Mouse (Mus musculus) E14TG2a.4 (cell line): ENCODE results near the gene Cd79b.

Experiments used
- H3K27me3 ChIP-seq: 2 replicates; pipeline ENCODE4 v1.6.1; 2014; ENCODE audit warnings: low read length, control low read depth; ENCODE audit not compliant: insufficient read depth
- H3K36me3 ChIP-seq: 2 replicates; pipeline ENCODE4 v1.6.1; 2014; ENCODE audit warnings: low read length, control low read depth; ENCODE audit not compliant: insufficient read depth
- H3K4me1 ChIP-seq: replicated peaks from 2 replicates; pipeline ENCODE4 v1.6.1; 2014; ENCODE audit warnings: low read depth, low read length, control low read depth
- H3K4me3 ChIP-seq: replicated peaks from 2 replicates; pipeline ENCODE4 v1.5.1; 2014; ENCODE audit warnings: mild to moderate bottlenecking, low read length
- H3K9me3 ChIP-seq: 2 replicates; pipeline ENCODE4 v1.6.1; 2014; ENCODE audit warnings: low read length, control low read depth
- CTCF ChIP-seq: conservative IDR thresholded peaks from 2 replicates; pipeline ENCODE4 v1.5.1; 2014; ENCODE audit warnings: low read length
- NANOG ChIP-seq: IDR thresholded peaks from 2 replicates; pipeline ENCODE4 v1.6.1; 2014; ENCODE audit warnings: borderline replicate concordance, low read length, mixed read lengths
- POU5F1 ChIP-seq: IDR thresholded peaks from 2 replicates; pipeline ENCODE4 v1.6.1; 2014; ENCODE audit warnings: low read length, borderline replicate concordance

Cd79b gene

GRCm38 (mm10) chr11:106314333-106314812 lies at the start of gene Cd79b:
Gene Cd79b, minus strand, starts transcription at chr11:106314762.
- Histone ChIP-seq H3K9me3 (no peaks in the 10 kb centered on the region), H3K4me3 (peak within 1 kb of the TSS; percentile 2; the same call in 1 of the 2 replicates), H3K27me3 (peaks cover 35% of the 10 kb centered on the region), H3K36me3 (no peaks in the 10 kb centered on the region), H3K4me1 (peaks cover 42% of the 10 kb centered on the region)
- TF ChIP-seq CTCF (no peak), NANOG (no peak), POU5F1 (no peak)

GRCm38 (mm10) chr11:106359350-106359749 lies 44.8 kb upstream of the Cd79b start:
- H3K4me3 ChIP-seq: no peak overlapping the region
- H3K9me3 ChIP-seq: no peaks in the 10 kb centered on the region
- H3K4me1 ChIP-seq: peaks cover 5% of the 10 kb centered on the region; the same call in 1 of the 2 replicates
- TF ChIP-seq NANOG: no peak
- TF ChIP-seq POU5F1: no peak
- TF ChIP-seq CTCF: peak; percentile 62
- H3K36me3 ChIP-seq: no peaks in the 10 kb centered on the region
- H3K27me3 ChIP-seq: peaks cover 19% of the 10 kb centered on the region

- Histone ChIP-seq H3K4me3 (no peak overlapping the region), H3K9me3 (no peaks in the 10 kb centered on the region), H3K4me1 (peaks cover 4% of the 10 kb centered on the region; the same call in 1 of the 2 replicates), H3K27me3 (peaks cover 12% of the 10 kb centered on the region), H3K36me3 (no peaks in the 10 kb centered on the region)
- no peak for TF ChIP-seq POU5F1
- no peak for TF ChIP-seq CTCF
- no peak for TF ChIP-seq NANOG
Measured at GRCm38 (mm10) chr11:106355382-106356128, 41.0 kb upstream of the Cd79b start.

- Histone ChIP-seq H3K9me3 (no peaks in the 10 kb centered on the region), H3K4me1 (peaks cover 5% of the 10 kb centered on the region), H3K36me3 (no peaks in the 10 kb centered on the region), H3K27me3 (peaks cover 13% of the 10 kb centered on the region), H3K4me3 (no peak overlapping the region)
- TF ChIP-seq POU5F1: no peak
- TF ChIP-seq CTCF: no peak
- no peak for TF ChIP-seq NANOG
Measured at GRCm38 (mm10) chr11:106354181-106354580, 39.6 kb upstream of the Cd79b start.

GRCm38 (mm10) chr11:106353188-106353587 lies 38.6 kb upstream of the Cd79b start, which contains the start of gene Scn4a:
Gene Scn4a, minus strand, starts transcription at chr11:106353288.
- Histone ChIP-seq H3K4me1 (peaks cover 11% of the 10 kb centered on the region), H3K36me3 (no peaks in the 10 kb centered on the region), H3K9me3 (no peaks in the 10 kb centered on the region), H3K27me3 (peaks cover 19% of the 10 kb centered on the region), H3K4me3 (no peak within 1 kb of the TSS)
- TF ChIP-seq POU5F1 (no peak), NANOG (no peak), CTCF (no peak)

- no peaks in the 10 kb centered on the region for H3K36me3 ChIP-seq
- H3K4me1 ChIP-seq: peaks cover 11% of the 10 kb centered on the region
- TF ChIP-seq NANOG (no peak), CTCF (no peak), POU5F1 (no peak)
Measured at GRCm38 (mm10) chr11:106351941-106352340, 37.4 kb upstream of the Cd79b start.

GRCm38 (mm10) chr11:106351253-106351652 lies 36.7 kb upstream of the Cd79b start:
- peaks cover 11% of the 10 kb centered on the region for H3K4me1 ChIP-seq
- no peaks in the 10 kb centered on the region for H3K9me3 ChIP-seq
- H3K36me3 ChIP-seq: no peaks in the 10 kb centered on the region
- TF ChIP-seq POU5F1 (no peak), NANOG (no peak), CTCF (no peak)
- H3K27me3 ChIP-seq: peaks cover 23% of the 10 kb centered on the region
- no peak overlapping the region for H3K4me3 ChIP-seq

More at GRCm38 (mm10) chr11:106351941-106352340, 37.4 kb upstream of the Cd79b start:
- no peaks in the 10 kb centered on the region for H3K9me3 ChIP-seq
- H3K4me3 ChIP-seq: no peak overlapping the region
- peaks cover 19% of the 10 kb centered on the region for H3K27me3 ChIP-seq

GRCm38 (mm10) chr11:106350853-106351252 lies 36.3 kb upstream of the Cd79b start:
- no peak for TF ChIP-seq POU5F1
- no peak for TF ChIP-seq NANOG
- TF ChIP-seq CTCF: no peak
- H3K4me1 ChIP-seq: peaks cover 11% of the 10 kb centered on the region
- H3K36me3 ChIP-seq: no peaks in the 10 kb centered on the region
- H3K27me3 ChIP-seq: peaks cover 21% of the 10 kb centered on the region
- no peaks in the 10 kb centered on the region for H3K9me3 ChIP-seq
- no peak overlapping the region for H3K4me3 ChIP-seq

- Histone ChIP-seq H3K36me3 (no peaks in the 10 kb centered on the region), H3K4me3 (no peak overlapping the region), H3K27me3 (peaks cover 15% of the 10 kb centered on the region), H3K9me3 (no peaks in the 10 kb centered on the region), H3K4me1 (peaks cover 6% of the 10 kb centered on the region; the same call in 1 of the 2 replicates)
- TF ChIP-seq NANOG (no peak), POU5F1 (no peak), CTCF (no peak)
Measured at GRCm38 (mm10) chr11:106349772-106350171, 35.2 kb upstream of the Cd79b start.
